Mouse (Mus musculus) midbrain, postnatal 0 days (tissue): Measurements from ENCODE around the gene Adam12. TPM values are rescaled to one million over a fixed set of nuclear protein-coding genes. Genes with fewer than 3 reads are reported as not detected.
A peak's percentile ranks its signal among the peaks of the same experiment; 100 is the strongest.

Experiments
- ATAC-seq: fragments of 200-750 bp; cut with Nextera tagmentation; 2 replicates; pipeline ENCODE4 v1.8.0; 2017; ENCODE audit warnings: moderate number of reproducible peaks, mild to moderate bottlenecking, moderate TSS enrichment, moderate library complexity; ENCODE audit not compliant: low FRiP score
- DNase-seq: peaks from one replicate; pipeline ENCODE4 v3.0.0-alpha.2; 2015; ENCODE audit warnings: low spot score
- H3K27ac ChIP-seq: fragments of 300-500 bp; sonication (generic); 2 replicates; pipeline ENCODE4 v1.5.1; 2014; ENCODE audit warnings: low read depth, mild to moderate bottlenecking, low read length, mixed read lengths
- H3K27me3 ChIP-seq: fragments of 300-500 bp; sonication (generic); 2 replicates; pipeline ENCODE4 v1.6.1; 2014; ENCODE audit warnings: low read length, control low read depth, mixed read lengths; ENCODE audit not compliant: insufficient read depth
- H3K36me3 ChIP-seq: fragments of 300-500 bp; sonication (generic); 2 replicates; pipeline ENCODE4 v1.6.1; 2014; ENCODE audit warnings: low read length, control low read depth, mixed read lengths; ENCODE audit not compliant: insufficient read depth
- H3K4me1 ChIP-seq: fragments of 300-500 bp; sonication (generic); 2 replicates; pipeline ENCODE4 v1.6.1; 2014; ENCODE audit warnings: mild to moderate bottlenecking, control low read depth, antibody characterized with exemption, low read length, mixed read lengths; ENCODE audit not compliant: insufficient read depth
- H3K4me2 ChIP-seq: fragments of 300-500 bp; sonication (generic); 2 replicates; pipeline ENCODE4 v1.6.1; 2014; ENCODE audit warnings: low read depth, mild to moderate bottlenecking, low read length, mixed read lengths; ENCODE audit not compliant: poor library complexity, severe bottlenecking
- H3K4me3 ChIP-seq: fragments of 300-500 bp; sonication (generic); 2 replicates; pipeline ENCODE4 v1.5.1; 2014; ENCODE audit warnings: low read depth, mild to moderate bottlenecking, low read length, moderate library complexity
- H3K9ac ChIP-seq: fragments of 300-500 bp; sonication (generic); replicated peaks from 2 replicates; pipeline ENCODE4 v1.6.1; 2014; ENCODE audit warnings: mild to moderate bottlenecking, low read length, moderate library complexity, mixed read lengths; ENCODE audit not compliant: poor library complexity, severe bottlenecking
- H3K9me3 ChIP-seq: fragments of 300-500 bp; sonication (generic); 2 replicates; pipeline ENCODE4 v1.6.1; 2016; ENCODE audit warnings: low read length, control low read depth
- CTCF ChIP-seq: IDR thresholded peaks from 2 replicates; pipeline ENCODE4 v1.5.1; 2016; ENCODE audit warnings: antibody characterized with exemption, mild to moderate bottlenecking
- WGBS: fragments of 180-500 bp; shearing (Covaris S2); extraction: QIAGEN DNeasy Blood & Tissue Kit; methylation state at CpG from one replicate; pipeline ENCODE4 v1.1.7; 2014; 5-methylcytosine and 5-hydroxymethylcytosine counted together
- polyA plus RNA-seq: library from polyadenylated mRNA; unstranded; fragments of >200 nt; fragmentation: Nextera tagmentation; extraction: Ambion mirVana; gene quantifications from 2 replicates; pipeline ENCODE4 v1.2.1, GENCODE M21; 2015
- total RNA-seq: library from RNA; depleted of rRNA; stranded (reverse); fragments of >200 nt; gene quantifications from 2 replicates; pipeline ENCODE4 v1.2.3, GENCODE M21; 2014

The Adam12 gene
- total and polyA plus RNA-seq, 2 experiments from 2014 or later: 3.5 to 12.8 TPM

- Histone ChIP-seq H3K4me1 (no peaks in the 10 kb centered on the region), H3K9ac (no peak overlapping the region), H3K9me3 (no peaks in the 10 kb centered on the region), H3K36me3 (no peaks in the 10 kb centered on the region), H3K27ac (no peak overlapping the region), H3K4me3 (no peak overlapping the region), H3K4me2 (no peak overlapping the region), H3K27me3 (no peaks in the 10 kb centered on the region)
- WGBS: 85% methylated on average over 10 of the region's 10 CpGs
- no peak for ATAC-seq
- peak; percentile 77 for DNase-seq
- TF ChIP-seq CTCF: no peak
Observed at GRCm38 (mm10) chr7:134186497-134186896, 45.4 kb downstream of the Adam12 start.

GRCm38 (mm10) chr7:134185751-134186150, 46.2 kb downstream of the Adam12 start:
- Histone ChIP-seq H3K36me3 (no peaks in the 10 kb centered on the region), H3K4me2 (no peak overlapping the region), H3K9me3 (no peaks in the 10 kb centered on the region), H3K27ac (no peak overlapping the region), H3K27me3 (no peaks in the 10 kb centered on the region), H3K4me1 (no peaks in the 10 kb centered on the region), H3K4me3 (no peak overlapping the region), H3K9ac (no peak overlapping the region)
- ATAC-seq (no peak), DNase-seq (no peak)
- 92% methylated on average over 4 of the region's 4 CpGs for WGBS
- TF ChIP-seq CTCF: no peak

- DNase-seq (no peak), ATAC-seq (no peak)
- Histone ChIP-seq H3K4me3 (no peak overlapping the region), H3K36me3 (no peaks in the 10 kb centered on the region), H3K4me1 (no peaks in the 10 kb centered on the region), H3K9me3 (no peaks in the 10 kb centered on the region), H3K27ac (no peak overlapping the region), H3K27me3 (no peaks in the 10 kb centered on the region), H3K9ac (no peak overlapping the region), H3K4me2 (no peak overlapping the region)
- 49% methylated on average over 1 of the region's 1 CpGs for WGBS
- TF ChIP-seq CTCF: no peak
Observed at GRCm38 (mm10) chr7:134181717-134182116, 50.2 kb downstream of the Adam12 start.

- H3K4me2 ChIP-seq: no peak overlapping the region
- no peaks in the 10 kb centered on the region for H3K9me3 ChIP-seq
- DNase-seq (peak; percentile 81), ATAC-seq (no peak)
- no peak for TF ChIP-seq CTCF
- H3K4me1 ChIP-seq: no peaks in the 10 kb centered on the region
- H3K27me3 ChIP-seq: no peaks in the 10 kb centered on the region
- no peak overlapping the region for H3K4me3 ChIP-seq
- no peaks in the 10 kb centered on the region for H3K36me3 ChIP-seq
- no peak overlapping the region for H3K9ac ChIP-seq
- WGBS: 64% methylated on average over 1 of the region's 1 CpGs
- no peak overlapping the region for H3K27ac ChIP-seq
Observed at GRCm38 (mm10) chr7:134181056-134181455, 50.9 kb downstream of the Adam12 start.

- Histone ChIP-seq H3K4me2 (no peak overlapping the region), H3K9me3 (no peaks in the 10 kb centered on the region), H3K27ac (no peak overlapping the region), H3K36me3 (no peaks in the 10 kb centered on the region), H3K27me3 (no peaks in the 10 kb centered on the region), H3K4me1 (no peaks in the 10 kb centered on the region), H3K4me3 (no peak overlapping the region), H3K9ac (no peak overlapping the region)
- DNase-seq: no peak
- ATAC-seq: no peak
- TF ChIP-seq CTCF: no peak
- 72% methylated on average over 2 of the region's 2 CpGs for WGBS
Observed at GRCm38 (mm10) chr7:134177051-134177450, 54.9 kb downstream of the Adam12 start.

- WGBS: 80% methylated on average over 4 of the region's 4 CpGs
- H3K27ac ChIP-seq: no peak overlapping the region
- no peak for DNase-seq
- no peak overlapping the region for H3K4me2 ChIP-seq
- no peaks in the 10 kb centered on the region for H3K36me3 ChIP-seq
- no peak for TF ChIP-seq CTCF
- no peak overlapping the region for H3K4me3 ChIP-seq
- H3K9ac ChIP-seq: no peak overlapping the region
- no peak for ATAC-seq
- no peaks in the 10 kb centered on the region for H3K27me3 ChIP-seq
- H3K9me3 ChIP-seq: no peaks in the 10 kb centered on the region
- H3K4me1 ChIP-seq: no peaks in the 10 kb centered on the region
Observed at GRCm38 (mm10) chr7:134175201-134175600, 56.7 kb downstream of the Adam12 start.
